In the genomic region with DNA sequence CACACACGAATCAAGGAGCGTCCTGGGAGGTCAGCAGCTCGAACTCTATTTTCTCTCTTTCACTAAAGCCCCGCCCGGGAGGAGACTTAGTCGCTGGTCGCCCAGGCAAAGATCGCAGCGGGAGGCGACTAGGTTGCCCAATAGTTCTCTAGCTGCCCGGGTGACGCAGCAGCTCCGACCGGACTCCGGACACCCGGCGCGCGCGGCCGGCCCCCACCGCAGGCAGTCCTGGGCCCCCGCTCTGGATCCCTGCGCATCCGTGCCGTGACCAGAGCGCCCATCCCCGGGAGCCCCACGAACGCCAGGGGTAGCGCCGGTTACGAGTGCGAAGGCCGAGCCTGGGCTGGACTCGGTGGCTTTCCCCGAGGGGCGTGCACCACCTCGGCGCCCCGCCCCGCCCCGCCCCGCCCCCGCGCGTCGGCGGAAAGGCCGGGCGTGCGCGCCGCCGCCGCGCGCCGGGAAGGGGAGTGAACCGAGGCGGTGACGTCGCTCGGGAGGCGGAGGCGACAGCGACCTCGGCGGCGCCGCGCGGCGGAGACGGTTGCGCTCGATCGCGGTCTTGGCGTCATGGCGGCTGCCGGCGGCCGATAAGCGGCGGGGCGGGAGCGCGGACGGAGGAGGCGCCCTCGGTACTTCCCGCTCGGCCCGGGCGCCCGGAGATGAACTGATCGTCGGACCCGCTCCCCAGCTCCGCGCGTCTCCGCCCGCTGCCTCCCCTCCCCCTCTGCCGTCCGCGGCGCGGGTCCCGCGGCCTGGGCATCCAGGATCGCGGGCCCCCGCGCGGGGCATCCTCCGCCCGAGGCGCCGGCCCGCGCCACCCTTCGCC, we compare ENCODE assay signal across 8 mouse cellular contexts. TPM values are rescaled to one million over a fixed set of nuclear protein-coding genes. Genes with fewer than 3 reads are reported as not detected.
DNase-seq lines count a peak whose midpoint lies in the region; ATAC-seq and TF ChIP-seq lines count a peak whose summit lies in the region.

A gene (plus strand): TSS at position 493 of the 826 bp plus-strand sequence.

- TF ChIP-seq EP300 in liver, embryonic 14.5 days (IDR thresholded peaks at IDR 0.05; ENCODE audit: low read depth), result no peak
- no peak for TF ChIP-seq EP300 in stomach, postnatal 0 days (optimal IDR thresholded peaks at IDR 0.05)

- no peaks in the 10 kb centered on the region for H3K9me3 ChIP-seq in heart, embryonic 14.5 days (ENCODE audit: control insufficient read depth, low read length)
- H3K9me3 ChIP-seq in liver, embryonic 14.5 days (ENCODE audit: control insufficient read depth, low read length), result no peaks in the 10 kb centered on the region
- no peaks in the 10 kb centered on the region for H3K9me3 ChIP-seq in neural tube, embryonic 11.5 days (ENCODE audit: control insufficient read depth, low read length)
- H3K9me3 ChIP-seq in stomach, postnatal 0 days (ENCODE audit: control insufficient read depth, low read length), result no peaks in the 10 kb centered on the region

- DNase-seq in c-Kit-negative CD71-positive TER-119-positive erythroid progenitor cells, embryonic 14.5 days (ENCODE audit: low read depth, low spot score), result peak; percentile 83
- peak; percentile 69 for DNase-seq in fibroblast of lung, adult 2 months (ENCODE audit: low read depth)
- DNase-seq in kidney, postnatal 25 days, result peak; percentile 90 to 96
- peak; percentile 78 to 83 (median 79) for DNase-seq in liver, embryonic 14.5 days (ENCODE audit: low read depth in 3 of 3, low spot score in 3 of 3)
- peak; percentile 92 for DNase-seq in neural tube, embryonic 11.5 days (ENCODE audit: low spot score)
- DNase-seq in stomach, postnatal 0 days (ENCODE audit: low spot score), result peak; percentile 93

- peak within 1 kb of the TSS; percentile 85 to 95 for H3K27ac ChIP-seq in heart, embryonic 14.5 days (replicated peaks in 1 of 2; ENCODE audit: control insufficient read depth in 1 of 2, insufficient read depth in 1 of 2, low read depth in 2 of 2, low read length in 2 of 2)
- H3K27ac ChIP-seq in liver, embryonic 14.5 days, result peak within 1 kb of the TSS; percentile 86
- H3K27ac ChIP-seq in neural tube, embryonic 11.5 days (ENCODE audit: low read depth, low read length), result peak within 1 kb of the TSS; percentile 97
- H3K27ac ChIP-seq in stomach, postnatal 0 days (replicated peaks), result peak within 1 kb of the TSS; percentile 97

- H3K4me2 ChIP-seq in heart, embryonic 14.5 days (ENCODE audit: low read length), result peak within 1 kb of the TSS; percentile 79
- H3K4me2 ChIP-seq in liver, embryonic 14.5 days (ENCODE audit: low read depth), result peak within 1 kb of the TSS; percentile 79
- peak within 1 kb of the TSS; percentile 88 for H3K4me2 ChIP-seq in neural tube, embryonic 11.5 days (ENCODE audit: low read depth)
- peak within 1 kb of the TSS; percentile 82 for H3K4me2 ChIP-seq in stomach, postnatal 0 days (replicated peaks; ENCODE audit: low read depth)

- no peak; the same call in 1 of the 2 replicates for TF ChIP-seq CTCF in liver, embryonic 14.5 days (IDR thresholded peaks at IDR 0.05; ENCODE audit: low read depth)
- TF ChIP-seq CTCF in stomach, postnatal 0 days (IDR thresholded peaks at IDR 0.05; ENCODE audit: low read depth), result no peak

- H3K4me3 ChIP-seq in heart, embryonic 14.5 days (ENCODE audit: control insufficient read depth in 1 of 2, insufficient read depth in 1 of 2, low read depth in 1 of 2, low read length in 2 of 2), result peak within 1 kb of the TSS; percentile 87 to 92
- H3K4me3 ChIP-seq in liver, embryonic 14.5 days (ENCODE audit: insufficient read depth in 1 of 2, low read depth in 2 of 2, low read length in 2 of 2), result peak within 1 kb of the TSS; percentile 77 to 98
- H3K4me3 ChIP-seq in neural tube, embryonic 11.5 days (ENCODE audit: low read depth, low read length), result peak within 1 kb of the TSS; percentile 93
- H3K4me3 ChIP-seq in stomach, postnatal 0 days (ENCODE audit: low read depth, low read length), result peak within 1 kb of the TSS; percentile 90

- WGBS in heart, embryonic 14.5 days, result 1% methylated on average over 91 of the region's 124 CpGs
- under 1% methylated on average over 104 of the region's 124 CpGs for WGBS in liver, embryonic 14.5 days (ENCODE audit: insufficient replicate concordance)
- under 1% methylated on average over 110 of the region's 124 CpGs for WGBS in neural tube, embryonic 11.5 days
- under 1% methylated on average over 57 of the region's 124 CpGs for WGBS in stomach, postnatal 0 days

- H3K36me3 ChIP-seq in heart, embryonic 14.5 days (ENCODE audit: control insufficient read depth, insufficient read depth, low read length), result peaks cover 23% of the 10 kb centered on the region
- peaks cover 13% of the 10 kb centered on the region for H3K36me3 ChIP-seq in liver, embryonic 14.5 days (replicated peaks; ENCODE audit: control insufficient read depth, insufficient read depth, low read depth)
- peaks cover 3% of the 10 kb centered on the region; the same call in 1 of the 2 replicates for H3K36me3 ChIP-seq in neural tube, embryonic 11.5 days (ENCODE audit: control insufficient read depth, insufficient read depth, low read length)
- 0 out of 2 replicates have a peak, but pooled peaks cover 2% of the 10 kb centered on the region for H3K36me3 ChIP-seq in stomach, postnatal 0 days (ENCODE audit: control insufficient read depth, insufficient read depth, low read length)

- ATAC-seq in CD4-positive, CD25-positive, alpha-beta regulatory T cell, adult 4 months, result peak; percentile 68
- peak; percentile 93 for ATAC-seq in heart, embryonic 14.5 days (ENCODE audit: insufficient number of reproducible peaks, insufficient read depth, low FRiP score, low read depth)
- peak; percentile 90 for ATAC-seq in liver, embryonic 14.5 days (ENCODE audit: insufficient read depth)
- peak; percentile 94 for ATAC-seq in neural tube, embryonic 11.5 days (ENCODE audit: insufficient read depth, low FRiP score, low TSS enrichment)
- peak; percentile 96 for ATAC-seq in stomach, postnatal 0 days (ENCODE audit: low FRiP score, low TSS enrichment)

- peaks cover 0 to 13% of the 10 kb centered on the region in 2 experiments; a peak in 3 of 4 replicates for H3K4me1 ChIP-seq in heart, embryonic 14.5 days (ENCODE audit: control insufficient read depth in 2 of 2, insufficient read depth in 2 of 2, low read length in 2 of 2)
- peaks cover 4 to 8% of the 10 kb centered on the region in 2 experiments; a peak in 3 of 4 replicates for H3K4me1 ChIP-seq in liver, embryonic 14.5 days (replicated peaks; ENCODE audit: control insufficient read depth in 2 of 2, insufficient read depth in 2 of 2, low read length in 1 of 2)
- peaks cover 3% of the 10 kb centered on the region; the same call in 1 of the 2 replicates for H3K4me1 ChIP-seq in neural tube, embryonic 11.5 days (ENCODE audit: control insufficient read depth, insufficient read depth, low read length)
- H3K4me1 ChIP-seq in stomach, postnatal 0 days (replicated peaks; ENCODE audit: control insufficient read depth, insufficient read depth), result 0 out of 2 replicates have a peak, but pooled peaks cover 2% of the 10 kb centered on the region

- H3K9ac ChIP-seq in heart, embryonic 14.5 days (ENCODE audit: low read length), result peak within 1 kb of the TSS; percentile 91
- peak within 1 kb of the TSS; percentile 84 for H3K9ac ChIP-seq in liver, embryonic 14.5 days (replicated peaks)
- H3K9ac ChIP-seq in neural tube, embryonic 11.5 days (ENCODE audit: low read length), result peak within 1 kb of the TSS; percentile 93
- peak within 1 kb of the TSS; percentile 84 for H3K9ac ChIP-seq in stomach, postnatal 0 days (ENCODE audit: low read length)

- H3K27me3 ChIP-seq in heart, embryonic 14.5 days (ENCODE audit: control insufficient read depth, insufficient read depth, low read length), result no peaks in the 10 kb centered on the region
- no peaks in the 10 kb centered on the region for H3K27me3 ChIP-seq in liver, embryonic 14.5 days (ENCODE audit: control insufficient read depth, insufficient read depth, low read length)
- H3K27me3 ChIP-seq in neural tube, embryonic 11.5 days (ENCODE audit: control insufficient read depth, insufficient read depth, low read length), result no peaks in the 10 kb centered on the region
- no peaks in the 10 kb centered on the region for H3K27me3 ChIP-seq in stomach, postnatal 0 days (ENCODE audit: control insufficient read depth, insufficient read depth, low read length)

RNA-seq across cellular contexts. Expression of the gene that starts here (rescaled TPM):
- 10 to 100 TPM; 15.3 to 17.6 TPM for polyA plus RNA-seq in CD4-positive, CD25-positive, alpha-beta regulatory T cell, adult 4 months (2017; shearing (Covaris generic))
- 18.2 and 21.2 TPM in 2 replicates for polyA plus RNA-seq in heart, embryonic 14.5 days (2014; fragmentation: Nextera tagmentation; extraction: Ambion mirVana)
- 3.3 and 4.4 TPM in 2 replicates for polyA plus RNA-seq in liver, embryonic 14.5 days (2012; rRNA removed)
- 13.3 and 15.0 TPM in 2 replicates for polyA plus RNA-seq in liver, embryonic 14.5 days (2014; fragmentation: Nextera tagmentation; extraction: Ambion mirVana)
- 38.8 and 39.7 TPM in 2 replicates for polyA plus RNA-seq in neural tube, embryonic 11.5 days (2014; fragmentation: Nextera tagmentation; extraction: Ambion mirVana)
- 13.0 and 13.4 TPM in 2 replicates for polyA plus RNA-seq in stomach, postnatal 0 days (2015; fragmentation: Nextera tagmentation; extraction: Ambion mirVana)

Comparison
In these comparisons a context has a peak if more than half of its experiments do, and no peak if none do; other contexts are left out.
1. Peak in every context shown above with its lines: DNase-seq, ATAC-seq, H3K4me3 ChIP-seq and H3K27ac ChIP-seq.